Mouse (Mus musculus) urinary bladder, postnatal 25 days (tissue): ENCODE data around the gene Gpatch2.

Experiments
- DNase-seq: peaks from one replicate; pipeline ENCODE4 v3.0.0; 2022; ENCODE audit warnings: low spot score

The Gpatch2 gene

DNA sequence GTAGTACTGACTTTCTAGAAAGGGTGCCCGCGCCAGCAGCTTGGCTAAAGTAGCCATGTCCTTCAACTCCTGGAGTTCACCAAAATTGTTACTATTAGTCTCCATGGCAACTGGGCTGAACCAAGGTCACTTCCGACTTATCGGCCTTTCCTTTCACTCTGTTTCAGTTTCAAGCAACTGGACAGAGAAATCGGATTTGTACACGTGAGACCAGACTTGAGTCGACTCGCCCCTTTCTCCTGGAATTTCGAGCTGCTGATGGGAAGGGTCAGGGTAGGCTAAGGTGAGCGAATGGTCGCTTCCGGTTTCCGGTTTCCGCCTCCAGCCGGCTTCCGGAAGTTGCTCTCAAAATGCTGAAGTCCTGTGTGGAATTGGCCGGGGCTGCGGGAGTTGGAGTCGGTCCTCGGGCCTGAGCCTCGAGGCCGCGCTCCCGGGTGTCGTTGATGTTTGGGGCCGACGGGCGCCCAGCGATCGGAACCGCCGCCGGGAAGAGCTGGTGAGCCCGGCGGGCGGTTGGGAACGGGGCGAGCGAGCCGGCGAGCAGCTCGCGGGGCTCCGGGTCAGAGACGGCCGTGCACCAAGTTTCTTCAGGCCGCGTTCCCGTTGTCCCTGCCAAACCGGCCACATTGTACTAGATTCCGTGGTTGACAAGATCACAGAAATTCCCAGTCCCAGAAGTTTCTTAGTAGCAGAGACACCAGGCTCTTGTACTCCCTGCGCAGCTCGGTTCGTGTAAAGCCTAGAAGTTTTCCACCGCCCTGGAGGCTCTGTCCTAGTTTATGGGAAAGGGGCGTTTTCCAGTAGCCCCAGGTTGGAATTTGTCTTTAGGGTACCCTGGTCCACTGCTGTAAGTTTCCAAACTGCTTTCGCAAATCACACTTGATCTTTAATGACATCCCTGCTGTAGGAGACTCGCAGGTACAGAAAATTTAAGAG, at the start of gene Gpatch2, which contains the start of gene Spata17:
Gene Gpatch2 (plus strand): TSS at position 328 of the 936 bp plus-strand sequence.
Gene Spata17 (minus strand): TSS at position 285 of the 936 bp plus-strand sequence.
- peak; percentile 72 for DNase-seq

DNA sequence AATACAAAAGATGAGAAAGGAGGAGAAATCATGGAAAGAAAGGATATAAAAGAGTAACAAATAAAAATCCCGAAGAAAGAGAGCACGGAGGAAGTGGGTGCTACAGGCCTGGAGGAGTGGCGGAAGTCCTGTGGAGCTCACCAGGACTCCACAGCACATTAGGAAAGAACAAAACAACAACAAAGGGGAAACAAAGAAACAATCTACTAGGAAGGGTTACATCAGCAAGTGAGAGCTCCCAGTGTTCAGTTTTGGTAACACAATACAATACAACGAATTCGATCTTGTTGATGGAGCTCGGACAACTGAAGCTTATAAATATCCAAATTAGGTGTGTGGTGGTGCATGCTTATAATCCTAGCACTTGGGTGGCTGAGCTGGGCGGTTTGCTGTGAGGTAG, 45.7 kb upstream of the Gpatch2 start:
- no peak for DNase-seq

- no peak for DNase-seq
These were observed 44.9 kb upstream of the Gpatch2 start for GRCm38 (mm10) chr1:187170361-187170760.

- no peak for DNase-seq
These were observed 39.3 kb upstream of the Gpatch2 start for GRCm38 (mm10) chr1:187175991-187176390.

- DNase-seq, result no peak
These were observed 36.8 kb upstream of the Gpatch2 start for GRCm38 (mm10) chr1:187178546-187178945.

- no peak for DNase-seq
These were observed 9.8 kb upstream of the Gpatch2 start for GRCm38 (mm10) chr1:187205506-187205905.

- DNase-seq, result no peak
These were observed 5.8 kb upstream of the Gpatch2 start for GRCm38 (mm10) chr1:187209496-187209895.

DNA sequence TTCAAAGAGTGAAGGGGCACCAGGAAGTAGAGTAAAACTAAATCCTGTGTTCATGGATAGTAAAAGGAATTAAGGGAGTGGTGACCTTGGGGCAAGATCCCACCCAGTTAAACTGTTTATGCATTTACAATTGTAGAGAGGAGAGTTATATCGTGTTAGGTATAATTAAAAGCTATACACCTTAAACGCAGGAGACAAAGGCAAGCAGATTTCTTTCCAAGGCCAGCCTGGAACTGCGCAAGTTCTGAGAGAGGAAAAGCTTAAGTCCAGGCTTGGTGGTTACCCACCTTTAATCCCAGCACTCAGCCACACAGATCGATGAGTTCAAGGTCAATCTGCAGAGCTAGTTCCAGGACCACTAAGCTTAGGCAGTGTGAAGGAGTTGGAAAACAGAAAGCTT, 4.6 kb upstream of the Gpatch2 start:
- DNase-seq, result no peak

- DNase-seq, result no peak
These were observed 1.5 kb downstream of the Gpatch2 start for GRCm38 (mm10) chr1:187216620-187217410.

GRCm38 (mm10) chr1:187220756-187221155, 5.4 kb downstream of the Gpatch2 start:
- DNase-seq, result no peak

GRCm38 (mm10) chr1:187226328-187227025, 11.2 kb downstream of the Gpatch2 start:
- no peak for DNase-seq

DNA sequence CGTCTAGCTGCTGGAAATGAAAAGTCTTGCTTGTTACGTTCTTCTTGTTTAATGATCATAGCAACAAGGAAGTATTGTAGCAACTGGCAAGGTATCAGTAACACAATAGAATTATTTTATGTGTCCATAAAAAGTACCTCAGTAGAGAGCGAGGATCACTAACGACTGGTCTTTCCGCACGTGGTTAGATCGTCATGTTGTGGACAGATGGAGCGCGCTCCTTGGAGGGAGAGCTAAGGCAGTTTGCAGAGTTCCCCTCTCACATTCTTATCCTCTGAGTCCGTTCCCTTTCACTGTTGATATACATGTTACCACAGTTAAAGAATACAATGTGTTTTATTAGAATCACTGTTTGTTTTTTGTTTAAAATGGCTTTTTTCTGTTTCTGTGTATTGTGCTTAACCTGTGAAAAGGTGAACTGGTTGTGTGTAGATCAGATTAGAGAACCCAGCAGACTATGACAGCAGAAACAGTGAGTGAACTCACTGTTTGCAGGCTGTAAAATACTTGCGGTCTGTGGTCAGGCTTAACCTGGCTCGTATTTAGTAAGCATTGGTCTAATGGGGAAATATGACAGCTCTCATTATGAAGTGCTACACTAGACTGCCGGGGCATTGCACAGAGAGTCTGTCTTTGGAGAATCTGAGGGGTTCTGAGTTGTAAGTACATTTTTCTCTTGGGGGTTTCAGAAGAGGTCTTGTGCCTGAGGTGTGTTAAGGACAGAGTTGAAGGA, 13.3 kb downstream of the Gpatch2 start:
- DNase-seq, result no peak

DNA sequence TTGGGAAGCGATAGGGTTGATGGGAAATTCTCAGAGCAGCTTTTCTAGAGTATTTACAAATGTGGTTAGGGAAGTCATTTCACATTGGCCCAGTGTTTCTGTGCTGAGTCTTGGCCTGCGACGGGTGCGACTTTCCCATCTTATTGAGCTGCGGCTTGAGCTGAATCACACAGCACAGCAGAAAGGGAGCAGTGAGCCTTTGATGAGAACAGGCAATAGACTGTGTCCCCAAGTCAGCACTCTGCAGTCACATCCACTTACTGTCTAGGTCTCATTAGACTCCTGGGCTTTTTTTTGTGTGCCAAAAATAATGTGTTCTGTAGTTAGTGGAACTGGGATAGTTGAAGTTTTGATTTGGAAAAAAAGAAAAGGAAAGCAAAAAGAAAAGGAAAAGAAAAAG, 14.9 kb downstream of the Gpatch2 start:
- DNase-seq, result no peak

- DNase-seq, result no peak
These were observed 17.1 kb downstream of the Gpatch2 start for GRCm38 (mm10) chr1:187232196-187232955.

- no peak for DNase-seq
These were observed 17.8 kb downstream of the Gpatch2 start for GRCm38 (mm10) chr1:187232996-187233615.

GRCm38 (mm10) chr1:187235161-187235560, 19.9 kb downstream of the Gpatch2 start:
- DNase-seq, result no peak

GRCm38 (mm10) chr1:187236296-187236695, 21.0 kb downstream of the Gpatch2 start:
- no peak for DNase-seq

- DNase-seq, result no peak
These were observed 22.8 kb downstream of the Gpatch2 start for GRCm38 (mm10) chr1:187238061-187238460.

DNA sequence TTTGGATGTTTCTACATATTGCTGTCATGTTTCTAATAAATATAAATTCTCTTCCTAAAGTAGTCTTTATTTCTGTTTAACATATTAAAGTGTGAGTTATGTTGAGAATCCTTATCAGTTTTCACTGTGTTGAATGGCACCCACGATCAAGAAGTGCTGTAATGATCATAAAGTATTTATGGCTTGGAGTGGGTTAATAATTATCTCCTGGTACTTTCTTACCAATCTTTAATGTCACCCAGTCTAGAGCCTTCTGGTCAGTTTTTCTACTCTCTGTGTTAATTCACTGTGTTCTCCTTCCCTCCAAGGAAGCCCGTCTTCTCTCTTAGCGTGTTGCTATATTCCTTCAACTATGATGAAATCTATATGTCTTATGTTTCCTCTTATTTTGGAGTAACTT, 25.0 kb downstream of the Gpatch2 start:
- DNase-seq, result no peak

DNA sequence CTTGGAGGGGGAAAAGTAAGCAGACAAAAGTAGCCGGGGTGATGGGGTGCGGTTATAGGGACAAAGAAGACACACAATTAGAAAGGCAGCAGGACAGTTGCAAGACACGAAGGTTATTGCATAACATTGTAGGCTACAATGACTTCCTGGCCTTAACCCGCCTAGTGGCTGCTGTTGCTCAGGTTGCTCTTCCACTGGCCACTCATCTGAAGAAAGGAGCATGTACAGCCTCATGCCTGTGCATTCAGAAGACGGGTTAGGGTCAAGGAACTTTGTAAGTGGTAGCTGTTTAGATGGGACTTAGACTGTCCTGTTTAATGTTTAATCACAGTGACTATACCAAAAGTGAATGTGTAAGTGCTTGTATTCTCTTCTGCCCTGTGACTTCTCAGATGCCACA, 26.0 kb downstream of the Gpatch2 start:
- DNase-seq, result no peak
